Mouse (Mus musculus) urinary bladder, postnatal 0 days (tissue): ENCODE results near the gene 3110040N11Rik. TPM values are rescaled to one million over a fixed set of nuclear protein-coding genes. Genes with fewer than 3 reads are reported as not detected.

Experiments
- polyA plus RNA-seq: library from polyadenylated mRNA; unstranded; fragments of >200 nt; fragmentation: Nextera tagmentation; extraction: Ambion mirVana; gene quantifications from 2 replicates; pipeline ENCODE4 v1.2.1, GENCODE M21; 2015

The 3110040N11Rik gene
- 36.8 and 42.9 TPM in 2 replicates for polyA plus RNA-seq

GRCm38 (mm10) chr7:81789095-81789757, at the start of gene 3110040N11Rik:
3110040N11Rik (minus strand) TSS chr7:81789478.

GRCm38 (mm10) chr7:81829379-81829894, 40.2 kb upstream of the 3110040N11Rik start, which contains the start of gene Btbd1:
Btbd1 (minus strand) TSS chr7:81829431.

GRCm38 (mm10) chr7:81762180-81763109, 26.8 kb downstream of the 3110040N11Rik start, which contains the start of gene Ramac:
Ramac (plus strand) TSS chr7:81762925.

Other genes starting within 250 kb of the 3110040N11Rik start
- gene Fsd2, start 222.5 kb downstream of the 3110040N11Rik start, polyA plus RNA-seq = 0.04 TPM in 2 replicates
- 3.8 TPM in 2 replicates for gene Whamm, start 218.2 kb downstream of the 3110040N11Rik start, polyA plus RNA-seq
- gene Homer2, start 82.0 kb downstream of the 3110040N11Rik start, polyA plus RNA-seq = 57.8 and 78.9 TPM in 2 replicates
- gene Ramac, start 26.6 kb downstream of the 3110040N11Rik start, polyA plus RNA-seq = 109 and 119 TPM in 2 replicates
- gene Btbd1, start 40.0 kb upstream of the 3110040N11Rik start, polyA plus RNA-seq = 39.5 and 42.3 TPM in 2 replicates
- gene Gm10160, start 66.3 kb upstream of the 3110040N11Rik start, polyA plus RNA-seq = not detected in 2 replicates
- gene Tm6sf1, start 69.5 kb upstream of the 3110040N11Rik start, polyA plus RNA-seq = 8.7 and 9.0 TPM in 2 replicates
- gene Hdgfl3, start 145.0 kb upstream of the 3110040N11Rik start, polyA plus RNA-seq = 7.6 and 9.2 TPM in 2 replicates
- 1.7 and 3.0 TPM in 2 replicates for gene Bnc1, start 202.8 kb upstream of the 3110040N11Rik start, polyA plus RNA-seq